Mouse (Mus musculus): ENCODE results near the gene Mcm2. TPM values are rescaled to one million over a fixed set of nuclear protein-coding genes. Genes with fewer than 3 reads are reported as not detected.
A peak's percentile ranks its signal among the peaks of the same experiment; 100 is the strongest.

Mcm2 gene
- polyA plus RNA-seq, 1 experiment from 2014 or later, result 200 TPM

GRCm38 (mm10) chr6:88924502-88925275 is 26.1 kb upstream of the Mcm2 start:
- peak overlapping the region; percentile 89 for H3K27ac ChIP-seq
- H3K27me3 ChIP-seq, result peaks cover 8% of the 10 kb centered on the region
- WGBS, result under 1% methylated on average over 5 of the region's 5 CpGs
- H3K4me3 ChIP-seq (replicated peaks), result no peak overlapping the region
- H3K36me3 ChIP-seq (replicated peaks), result no peaks in the 10 kb centered on the region
- peak; percentile 31; the same call in 1 of the 2 replicates for ATAC-seq (ENCODE audit: low FRiP score)
- H3K4me2 ChIP-seq, result no peak overlapping the region; the same call in 1 of the 2 replicates
- H3K9ac ChIP-seq, result no peak overlapping the region
- H3K4me1 ChIP-seq, result peaks cover 56% of the 10 kb centered on the region
- H3K9me3 ChIP-seq, result no peaks in the 10 kb centered on the region

DNA sequence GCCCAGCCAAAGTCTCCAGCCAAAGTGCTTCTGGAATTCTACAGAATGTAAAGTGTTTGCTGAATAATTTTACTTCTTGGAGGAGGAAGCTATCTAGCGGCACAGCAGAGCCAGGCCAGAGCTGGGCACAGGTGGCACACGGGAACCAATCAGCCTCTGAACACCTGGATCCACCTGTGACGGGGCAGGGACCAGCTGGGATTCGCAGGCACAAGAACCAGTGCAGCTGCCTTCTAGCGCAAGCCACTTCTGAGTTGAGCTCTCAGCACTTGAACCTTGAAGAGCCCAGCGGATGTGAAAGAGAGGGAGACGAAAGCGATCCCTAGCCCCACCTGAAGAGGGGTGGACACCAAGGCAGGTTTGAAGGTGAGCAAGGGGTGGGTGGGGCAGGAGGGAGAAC is 20.2 kb upstream of the Mcm2 start:
- ATAC-seq (ENCODE audit: low FRiP score), result no peak
- Histone ChIP-seq H3K4me3 (replicated peaks) (no peak overlapping the region), H3K4me1 (peaks cover 2% of the 10 kb centered on the region), H3K9ac (no peak overlapping the region), H3K27ac (no peak overlapping the region), H3K4me2 (no peak overlapping the region), H3K36me3 (replicated peaks) (no peaks in the 10 kb centered on the region), H3K27me3 (no peaks in the 10 kb centered on the region), H3K9me3 (0 out of 2 replicates have a peak, but pooled peaks cover 3% of the 10 kb centered on the region)
- 73% methylated on average over 8 of the region's 8 CpGs for WGBS

DNA sequence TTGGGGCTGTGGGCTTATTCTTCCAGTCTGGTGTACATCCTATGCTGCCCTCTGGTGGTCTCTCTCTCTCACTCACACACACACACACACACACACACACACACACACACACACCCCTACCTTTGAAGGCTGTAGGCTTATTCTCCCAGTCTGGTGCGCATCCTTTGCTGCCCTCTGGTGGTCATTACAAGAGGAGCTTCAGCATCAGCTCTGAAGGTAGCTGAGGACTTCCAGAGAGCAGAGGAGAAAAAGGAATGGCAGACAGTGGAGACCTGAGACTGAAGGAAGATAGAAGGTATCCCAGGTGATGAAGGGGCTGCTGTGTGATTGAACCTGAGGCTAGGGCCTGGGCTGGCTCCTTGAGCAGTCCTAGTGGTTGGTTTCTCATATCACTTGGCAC is 17.6 kb upstream of the Mcm2 start:
- Histone ChIP-seq H3K27me3 (no peaks in the 10 kb centered on the region), H3K4me3 (replicated peaks) (no peak overlapping the region), H3K4me1 (no peaks in the 10 kb centered on the region), H3K27ac (no peak overlapping the region), H3K36me3 (replicated peaks) (0 out of 2 replicates have a peak, but pooled peaks cover 9% of the 10 kb centered on the region), H3K4me2 (no peak overlapping the region), H3K9me3 (0 out of 2 replicates have a peak, but pooled peaks cover 3% of the 10 kb centered on the region), H3K9ac (no peak overlapping the region)
- 47% methylated on average over 1 of the region's 1 CpGs for WGBS
- peak; percentile 43; the same call in 1 of the 2 replicates for ATAC-seq (ENCODE audit: low FRiP score)

DNA sequence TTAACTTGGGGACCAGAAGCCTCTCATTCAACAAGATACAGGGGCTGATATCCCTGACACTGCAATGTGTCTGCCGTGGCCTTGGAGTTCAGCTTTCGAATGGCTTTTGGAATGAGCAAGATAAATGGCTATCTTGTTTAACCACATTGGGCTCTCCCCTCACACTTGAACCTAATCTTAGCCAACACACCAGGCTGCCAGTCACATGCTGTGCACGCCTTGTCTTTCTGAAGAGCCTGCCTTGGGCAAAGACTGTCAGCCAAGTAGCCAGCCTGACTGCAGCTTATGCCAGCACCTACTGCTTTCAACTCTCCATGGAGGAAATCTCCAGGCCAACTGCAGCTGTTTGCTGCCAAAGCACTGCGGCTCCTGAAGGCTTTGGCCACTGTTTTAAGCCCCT is 16.9 kb upstream of the Mcm2 start:
- H3K4me3 ChIP-seq (replicated peaks), result no peak overlapping the region
- H3K36me3 ChIP-seq (replicated peaks), result peaks cover 15% of the 10 kb centered on the region
- H3K27me3 ChIP-seq, result no peaks in the 10 kb centered on the region
- no peaks in the 10 kb centered on the region for H3K4me1 ChIP-seq
- 91% methylated on average over 4 of the region's 4 CpGs for WGBS
- 0 out of 2 replicates have a peak, but pooled peaks cover 3% of the 10 kb centered on the region for H3K9me3 ChIP-seq
- no peak for ATAC-seq (ENCODE audit: low FRiP score)
- no peak overlapping the region for H3K4me2 ChIP-seq
- H3K27ac ChIP-seq, result no peak overlapping the region
- H3K9ac ChIP-seq, result no peak overlapping the region

GRCm38 (mm10) chr6:88914799-88915198 is 16.2 kb upstream of the Mcm2 start:
- ATAC-seq (ENCODE audit: low FRiP score), result no peak
- Histone ChIP-seq H3K4me3 (replicated peaks) (no peak overlapping the region), H3K36me3 (replicated peaks) (peaks cover 20% of the 10 kb centered on the region), H3K4me1 (no peaks in the 10 kb centered on the region), H3K4me2 (no peak overlapping the region), H3K27ac (no peak overlapping the region), H3K9ac (no peak overlapping the region), H3K9me3 (0 out of 2 replicates have a peak, but pooled peaks cover 3% of the 10 kb centered on the region), H3K27me3 (no peaks in the 10 kb centered on the region)
- WGBS, result 81% methylated on average over 5 of the region's 5 CpGs

DNA sequence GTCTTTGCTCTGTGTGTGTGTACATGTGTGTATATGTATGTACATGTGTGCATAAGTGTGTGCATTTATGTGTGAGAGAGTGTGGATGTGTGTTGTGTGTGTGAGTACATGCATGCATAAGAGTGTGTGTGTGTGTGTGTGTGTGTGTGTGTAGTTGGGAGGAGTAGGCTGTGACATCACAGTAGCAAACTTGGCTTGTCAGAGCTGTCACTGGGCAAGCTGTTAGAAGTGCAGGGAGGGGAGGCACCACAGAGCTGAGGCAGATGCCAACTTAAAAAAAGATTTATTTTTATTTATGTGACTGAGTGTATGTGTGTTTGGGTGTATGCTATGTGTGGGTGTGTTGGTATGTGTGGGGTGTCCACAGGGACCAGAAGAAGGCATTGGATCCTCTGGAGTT is 14.9 kb upstream of the Mcm2 start:
- Histone ChIP-seq H3K27me3 (no peaks in the 10 kb centered on the region), H3K36me3 (replicated peaks) (peaks cover 28% of the 10 kb centered on the region), H3K4me3 (replicated peaks) (no peak overlapping the region), H3K27ac (no peak overlapping the region), H3K9ac (no peak overlapping the region), H3K4me2 (no peak overlapping the region), H3K9me3 (0 out of 2 replicates have a peak, but pooled peaks cover 3% of the 10 kb centered on the region), H3K4me1 (no peaks in the 10 kb centered on the region)
- no peak for ATAC-seq (ENCODE audit: low FRiP score)

GRCm38 (mm10) chr6:88913022-88913421 is 14.4 kb upstream of the Mcm2 start:
- Histone ChIP-seq H3K4me3 (replicated peaks) (no peak overlapping the region), H3K9me3 (0 out of 2 replicates have a peak, but pooled peaks cover 3% of the 10 kb centered on the region), H3K4me1 (no peaks in the 10 kb centered on the region), H3K36me3 (replicated peaks) (peaks cover 28% of the 10 kb centered on the region), H3K27me3 (no peaks in the 10 kb centered on the region), H3K9ac (no peak overlapping the region), H3K27ac (no peak overlapping the region), H3K4me2 (no peak overlapping the region)
- ATAC-seq (ENCODE audit: low FRiP score), result no peak
- 97% methylated on average over 4 of the region's 4 CpGs for WGBS

DNA sequence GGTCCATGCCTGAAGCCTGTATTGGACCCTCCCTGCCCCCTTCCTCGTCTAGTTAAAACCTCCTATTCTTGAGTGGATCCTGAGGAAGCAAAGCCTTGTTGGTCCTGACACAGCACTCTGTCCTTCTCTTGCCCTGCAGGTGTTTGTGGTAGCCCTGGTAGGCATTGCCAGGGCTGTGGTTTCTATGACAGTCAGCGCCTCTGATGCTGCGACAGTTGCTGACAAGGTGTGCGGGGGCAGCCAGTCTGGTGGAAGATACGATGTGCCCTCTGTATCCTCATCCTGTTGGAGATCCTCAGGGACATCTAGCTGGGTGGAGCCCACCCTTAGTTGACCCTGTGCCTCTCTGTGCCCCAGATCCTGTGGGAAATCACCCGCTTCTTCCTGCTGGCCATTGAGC is 10.6 kb upstream of the Mcm2 start:
- no peak for ATAC-seq (ENCODE audit: low FRiP score)
- no peaks in the 10 kb centered on the region for H3K27me3 ChIP-seq
- no peak overlapping the region for H3K4me3 ChIP-seq (replicated peaks)
- H3K27ac ChIP-seq, result no peak overlapping the region
- H3K36me3 ChIP-seq (replicated peaks), result peaks cover 28% of the 10 kb centered on the region
- H3K9me3 ChIP-seq, result no peaks in the 10 kb centered on the region
- 93% methylated on average over 6 of the region's 6 CpGs for WGBS
- H3K4me2 ChIP-seq, result no peak overlapping the region
- H3K4me1 ChIP-seq, result peaks cover 9% of the 10 kb centered on the region
- no peak overlapping the region for H3K9ac ChIP-seq

DNA sequence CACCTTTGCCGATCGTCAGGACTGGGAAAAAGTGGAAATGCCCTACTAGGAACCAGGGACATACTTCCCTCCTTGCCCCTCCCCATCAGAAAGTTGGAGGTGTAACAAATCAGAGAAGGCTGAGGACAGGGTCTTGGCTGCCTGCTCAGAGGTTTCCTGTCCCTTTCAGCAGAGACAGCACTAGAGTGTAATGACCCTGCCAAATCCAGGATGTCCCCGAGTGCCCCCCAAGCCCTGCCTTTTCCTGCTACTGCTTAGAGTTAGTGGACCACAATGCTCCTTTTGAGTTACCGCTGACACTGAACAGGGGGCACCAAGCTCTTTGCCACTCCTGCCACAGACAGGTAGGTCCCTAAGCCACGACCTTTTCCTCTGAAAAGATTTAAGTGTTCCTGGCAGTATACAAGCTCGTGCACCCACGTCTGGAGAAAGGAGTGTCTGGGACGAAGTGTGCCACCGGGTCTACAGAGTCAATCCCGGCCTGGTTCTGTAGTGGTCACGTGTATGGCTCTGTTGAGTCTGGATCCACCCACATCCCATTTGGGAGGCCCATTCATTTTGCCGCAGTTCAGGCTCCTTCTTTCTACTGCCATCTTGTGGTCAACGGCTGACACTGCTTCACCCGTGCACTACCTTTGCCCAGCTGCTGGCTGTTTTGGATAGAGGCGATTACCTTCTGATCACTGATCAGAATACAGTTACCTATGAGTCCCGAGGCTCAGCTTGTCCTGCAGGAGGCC is 8.0 kb upstream of the Mcm2 start:
- Histone ChIP-seq H3K27ac (no peak overlapping the region), H3K4me2 (no peak overlapping the region), H3K9me3 (no peaks in the 10 kb centered on the region), H3K36me3 (replicated peaks) (peaks cover 22% of the 10 kb centered on the region), H3K4me1 (peaks cover 27% of the 10 kb centered on the region), H3K4me3 (replicated peaks) (no peak overlapping the region), H3K9ac (no peak overlapping the region), H3K27me3 (no peaks in the 10 kb centered on the region)
- 0 out of 2 replicates have a peak, but pooled peaks have one; percentile 14 for ATAC-seq (ENCODE audit: low FRiP score)
- 19% methylated on average over 16 of the region's 16 CpGs for WGBS

DNA sequence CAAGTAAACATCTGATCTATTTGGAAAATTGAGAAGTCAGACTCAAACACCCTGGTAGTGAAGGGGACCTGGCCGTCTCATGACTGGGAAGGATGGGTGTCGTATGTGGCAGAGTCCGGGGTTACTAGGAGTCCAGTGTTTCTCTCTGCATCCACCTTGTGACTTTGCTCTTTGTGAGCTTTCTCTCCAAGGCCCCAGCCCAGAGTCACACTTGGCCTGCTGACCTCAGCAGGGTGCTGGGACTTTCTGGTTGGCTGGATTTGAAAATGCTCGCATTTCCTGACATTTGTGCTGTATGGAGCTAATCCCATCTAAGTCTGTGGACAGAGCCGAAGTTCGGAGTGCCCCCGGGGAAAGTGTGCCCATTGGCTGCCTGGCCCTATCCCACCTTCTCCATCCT is 6.5 kb upstream of the Mcm2 start:
- Histone ChIP-seq H3K9me3 (no peaks in the 10 kb centered on the region), H3K9ac (no peak overlapping the region), H3K4me1 (peaks cover 31% of the 10 kb centered on the region), H3K27ac (no peak overlapping the region), H3K4me2 (no peak overlapping the region), H3K4me3 (replicated peaks) (no peak overlapping the region), H3K36me3 (replicated peaks) (peaks cover 9% of the 10 kb centered on the region), H3K27me3 (no peaks in the 10 kb centered on the region)
- WGBS, result 73% methylated on average over 7 of the region's 7 CpGs
- ATAC-seq (ENCODE audit: low FRiP score), result no peak

DNA sequence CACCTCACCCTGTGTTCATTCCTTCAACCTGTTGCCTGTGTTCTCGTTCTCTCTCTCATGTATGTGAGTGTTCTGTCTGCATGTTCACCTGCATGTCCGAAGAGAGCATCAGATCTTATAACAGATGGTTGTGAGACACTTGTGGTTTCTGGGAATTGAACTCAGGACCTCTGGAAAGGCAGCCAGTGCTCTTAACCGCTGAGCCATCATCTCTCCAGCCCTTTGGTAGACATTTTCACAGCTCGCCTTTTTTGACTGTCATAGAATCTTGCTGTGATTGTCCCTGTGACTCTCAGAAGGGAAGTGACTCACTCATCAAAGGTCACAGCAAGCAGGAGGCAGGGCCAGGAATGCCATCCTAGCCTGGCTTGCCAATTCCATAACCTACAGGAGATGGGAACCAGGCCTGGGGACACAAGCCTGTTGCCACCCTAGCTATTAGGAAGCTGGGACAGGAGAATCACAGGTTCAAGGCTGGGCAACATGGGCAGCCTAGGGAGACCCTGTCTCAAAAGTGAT is 5.9 kb upstream of the Mcm2 start:
- H3K27ac ChIP-seq, result no peak overlapping the region
- H3K27me3 ChIP-seq, result no peaks in the 10 kb centered on the region
- no peak overlapping the region for H3K9ac ChIP-seq
- no peak for ATAC-seq (ENCODE audit: low FRiP score)
- WGBS, result 90% methylated on average over 4 of the region's 4 CpGs
- no peak overlapping the region for H3K4me2 ChIP-seq
- H3K4me3 ChIP-seq (replicated peaks), result no peak overlapping the region
- peaks cover 31% of the 10 kb centered on the region for H3K4me1 ChIP-seq
- H3K36me3 ChIP-seq (replicated peaks), result peaks cover 6% of the 10 kb centered on the region; the same call in 1 of the 2 replicates
- H3K9me3 ChIP-seq, result no peaks in the 10 kb centered on the region

GRCm38 (mm10) chr6:88903708-88904107 is 5.1 kb upstream of the Mcm2 start:
- peak overlapping the region; percentile 88; the same call in 1 of the 2 replicates for H3K4me2 ChIP-seq
- 80% methylated on average over 5 of the region's 5 CpGs for WGBS
- H3K4me1 ChIP-seq, result peaks cover 31% of the 10 kb centered on the region
- H3K36me3 ChIP-seq (replicated peaks), result no peaks in the 10 kb centered on the region
- no peaks in the 10 kb centered on the region for H3K27me3 ChIP-seq
- no peak overlapping the region for H3K4me3 ChIP-seq (replicated peaks)
- no peak for ATAC-seq (ENCODE audit: low FRiP score)
- H3K27ac ChIP-seq, result no peak overlapping the region
- no peak overlapping the region for H3K9ac ChIP-seq
- no peaks in the 10 kb centered on the region for H3K9me3 ChIP-seq

Data from forebrain, embryonic 12.5 days (tissue).